Mouse (Mus musculus) frontal cortex, postnatal 25 days (tissue): Measurements from ENCODE around the gene Eif4h.

ENCODE experiments used
- DNase-seq, 2 experiments: peaks; one replicate each; pipeline ENCODE4 v3.0.0; 2022; ENCODE audit warnings: low spot score in 2 of 2

Eif4h gene

DNA sequence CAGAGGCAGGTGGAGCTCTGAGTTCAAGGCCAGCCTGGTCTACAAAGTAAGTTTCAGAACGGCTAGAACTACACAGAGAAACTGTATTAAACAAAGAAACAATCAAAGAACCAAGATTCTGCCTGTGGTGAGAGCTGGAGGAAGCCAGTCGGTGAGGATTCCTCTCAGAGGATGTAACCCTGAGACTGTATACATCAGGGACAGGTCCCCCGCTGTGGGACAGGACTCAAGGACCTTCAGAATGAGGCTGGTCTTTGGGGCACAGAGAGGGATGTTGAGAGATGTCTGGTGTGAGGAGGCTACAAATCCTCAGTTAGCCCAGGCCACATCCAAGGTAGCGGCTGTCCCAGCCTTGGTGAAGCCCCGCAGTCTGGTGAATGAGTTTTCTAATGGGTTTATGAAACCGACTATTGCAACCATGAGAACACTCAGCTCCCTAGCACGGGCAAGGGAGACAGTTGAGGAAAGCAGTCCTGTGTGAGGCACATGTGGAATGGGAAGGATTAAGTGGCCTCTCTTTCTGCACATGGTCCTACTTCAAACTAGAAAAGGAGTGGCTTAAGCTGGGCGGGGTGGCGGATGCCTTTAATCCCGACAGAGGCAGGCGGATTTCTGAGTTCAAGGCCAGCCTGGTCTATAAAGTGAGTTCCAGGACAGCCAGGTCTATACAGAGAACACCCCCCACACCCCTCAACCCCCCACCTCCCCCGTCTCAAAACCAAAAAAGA lies 29.2 kb downstream of the Eif4h start:
- no peak for DNase-seq

- DNase-seq: no peak
Observed at GRCm38 (mm10) chr5:134607121-134607520, 32.2 kb downstream of the Eif4h start.

GRCm38 (mm10) chr5:134606314-134606713 lies 33.0 kb downstream of the Eif4h start:
- no peak for DNase-seq

DNA sequence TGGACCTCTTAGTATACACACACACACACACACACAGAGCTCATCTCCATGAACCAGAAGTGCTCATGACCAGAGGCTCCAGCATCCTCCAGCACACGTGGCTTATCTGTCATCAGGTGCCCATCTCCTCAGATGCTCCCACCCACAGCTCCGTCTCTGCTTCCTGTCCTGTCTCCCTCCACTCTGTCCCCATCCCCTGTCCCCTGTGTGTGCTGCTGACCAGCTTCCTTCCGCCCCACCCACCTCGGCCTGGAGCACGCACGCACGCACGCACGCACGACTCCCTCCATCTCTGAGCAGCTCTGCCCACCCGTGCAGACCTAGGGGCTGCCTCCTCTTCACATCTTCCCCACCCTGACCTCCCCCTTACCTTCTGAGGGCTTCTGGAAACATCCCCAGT lies 34.9 kb downstream of the Eif4h start:
- DNase-seq: no peak

DNA sequence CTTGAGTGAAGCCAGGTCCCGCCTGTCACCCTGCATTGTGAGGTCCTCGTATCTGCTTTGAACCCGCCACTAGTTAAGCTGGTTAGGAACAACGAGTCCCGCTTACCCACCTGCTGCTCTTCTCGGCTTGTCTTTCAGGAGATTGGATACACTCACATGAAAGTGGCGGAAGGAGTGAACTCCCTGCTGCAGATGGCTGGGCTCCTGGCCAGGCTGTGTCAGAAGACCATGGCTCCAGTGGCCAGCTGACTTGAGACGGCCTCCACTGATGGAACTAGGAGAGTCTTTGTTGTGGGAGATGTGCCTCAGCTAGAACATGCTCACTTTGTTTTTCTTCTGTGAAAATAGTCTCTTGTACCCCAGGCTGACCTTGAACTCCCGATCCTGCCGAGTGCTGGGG lies 41.6 kb downstream of the Eif4h start:
- no peak for DNase-seq

GRCm38 (mm10) chr5:134593093-134593492 lies 46.2 kb downstream of the Eif4h start:
- DNase-seq: no peak

DNA sequence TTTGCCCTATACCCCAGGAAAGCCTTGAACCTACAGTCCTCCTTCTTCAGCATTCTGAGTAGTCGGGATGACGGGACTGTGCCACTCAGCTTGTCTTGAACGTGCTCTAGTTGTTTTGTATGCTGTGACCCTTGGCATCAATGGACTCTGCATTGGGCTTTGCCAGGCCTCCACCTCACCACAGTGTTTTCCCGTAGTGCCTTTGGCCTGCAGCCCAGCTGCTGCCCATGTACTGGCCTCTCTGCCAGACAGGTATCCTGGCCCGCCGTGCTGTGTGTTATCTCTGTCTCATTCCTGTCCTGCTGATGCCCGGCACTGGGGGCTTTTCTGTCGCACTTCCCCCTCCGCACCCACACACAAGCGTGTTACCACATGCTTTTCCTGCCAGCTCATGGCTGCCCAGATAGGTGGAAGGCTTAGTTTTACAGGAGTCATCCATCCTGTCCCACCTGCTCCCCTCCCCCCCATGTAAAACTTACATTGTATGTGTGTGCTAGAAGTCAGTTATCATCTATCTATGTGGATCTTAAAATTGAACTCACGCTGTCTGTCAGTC lies 47.2 kb downstream of the Eif4h start:
- no peak for DNase-seq

DNA sequence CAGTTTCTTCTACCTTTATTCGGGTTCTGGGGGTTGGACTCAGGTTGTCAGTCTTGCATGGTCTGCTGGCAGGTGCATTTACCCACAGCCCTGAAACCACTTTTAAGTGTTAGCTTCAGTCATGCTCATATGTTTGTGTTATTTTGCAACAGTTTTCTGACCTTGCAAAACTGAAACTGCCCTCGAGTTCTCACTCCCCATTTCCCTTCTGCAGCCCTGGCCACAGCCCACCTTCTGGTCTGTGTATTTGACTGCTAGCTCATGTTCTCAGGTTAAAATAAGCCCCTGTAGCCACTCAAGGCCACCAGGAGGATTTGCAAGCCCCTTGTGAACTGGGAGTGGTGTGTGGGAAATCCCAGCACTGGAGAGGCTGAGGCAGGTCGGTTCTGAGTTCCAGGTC lies 49.4 kb downstream of the Eif4h start:
- DNase-seq: no peak

DNA sequence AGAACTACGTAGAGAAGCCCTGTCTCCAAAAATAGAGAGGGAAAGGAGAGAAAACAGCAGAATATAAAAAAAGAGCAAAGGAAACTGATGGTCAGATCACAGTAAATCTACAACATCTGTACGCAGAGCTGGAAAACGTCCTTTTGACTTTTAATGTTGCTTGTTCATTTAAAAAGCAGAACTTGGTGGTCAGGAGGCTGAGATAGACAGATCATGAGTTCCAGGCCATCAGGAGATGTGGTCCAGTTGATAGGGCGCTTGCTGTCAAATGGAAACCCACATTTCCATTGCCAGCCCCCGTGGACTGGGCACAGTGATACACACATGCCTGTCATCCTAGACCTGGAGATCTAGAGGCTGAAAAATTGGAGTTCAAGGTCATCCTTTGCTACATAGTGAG lies 54.5 kb downstream of the Eif4h start:
- no peak for DNase-seq

DNA sequence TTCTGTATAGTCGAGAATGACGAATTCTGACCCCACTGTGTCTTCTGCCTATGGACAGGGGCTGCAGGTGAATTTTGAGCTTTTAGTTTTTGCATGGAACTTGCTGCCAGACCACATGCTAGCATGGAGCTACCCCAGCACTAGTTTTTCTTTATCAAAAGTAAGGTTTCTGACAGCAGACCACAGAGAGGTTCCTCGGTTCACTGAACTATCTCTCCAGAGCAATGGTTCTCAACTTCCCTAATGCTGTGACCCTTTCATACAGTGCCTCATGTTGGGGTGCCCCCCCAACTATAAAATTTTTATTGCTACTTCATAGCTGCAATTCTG lies 55.4 kb downstream of the Eif4h start:
- DNase-seq: no peak

GRCm38 (mm10) chr5:134583006-134583883 lies 56.0 kb downstream of the Eif4h start:
- no peak for DNase-seq

GRCm38 (mm10) chr5:134582221-134582907 lies 56.9 kb downstream of the Eif4h start:
- DNase-seq: peak; percentile 97 to 98

GRCm38 (mm10) chr5:134581146-134581545 lies 58.1 kb downstream of the Eif4h start, which contains the start of gene Rfc2:
Gene Rfc2 (plus strand): TSS chr5:134581366.
- no peak for DNase-seq

GRCm38 (mm10) chr5:134579135-134579534 lies 60.2 kb downstream of the Eif4h start:
- DNase-seq: no peak

GRCm38 (mm10) chr5:134577534-134577933 lies 61.8 kb downstream of the Eif4h start:
- DNase-seq: no peak

DNA sequence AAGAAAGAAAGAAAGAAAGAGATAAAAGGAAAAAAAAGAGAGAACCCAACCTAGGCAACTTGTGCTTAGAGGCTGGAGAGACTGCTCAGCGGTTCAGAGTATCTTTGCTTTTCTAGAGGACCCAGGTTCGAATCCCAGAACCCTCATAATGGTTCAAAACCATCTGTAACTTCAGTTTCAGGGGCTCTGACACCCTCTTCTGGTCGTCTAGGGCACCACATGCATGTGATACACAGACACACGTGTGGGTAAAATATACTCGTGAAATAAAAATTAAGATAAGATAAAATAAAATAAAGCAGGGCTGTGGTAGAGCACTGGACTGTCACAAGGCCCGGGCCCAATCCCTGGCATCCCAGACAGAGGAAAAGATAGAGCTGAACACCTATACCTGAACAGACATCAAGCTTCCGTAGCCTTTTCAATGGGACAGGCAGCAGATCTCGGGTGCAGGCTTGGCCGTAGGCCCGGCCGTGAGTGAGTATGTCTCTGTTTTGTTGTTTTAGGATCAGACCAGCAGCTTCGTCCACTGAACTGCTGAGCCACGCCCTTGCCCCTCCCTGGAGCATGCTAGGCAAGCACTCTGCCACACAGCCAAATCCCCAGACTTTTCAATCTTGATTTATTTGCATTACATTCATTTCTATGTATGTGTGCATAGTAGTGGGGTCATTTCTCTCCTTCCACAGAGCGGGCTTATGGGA lies 62.6 kb downstream of the Eif4h start:
- no peak for DNase-seq

GRCm38 (mm10) chr5:134575833-134576232 lies 63.5 kb downstream of the Eif4h start:
- DNase-seq: no peak

DNA sequence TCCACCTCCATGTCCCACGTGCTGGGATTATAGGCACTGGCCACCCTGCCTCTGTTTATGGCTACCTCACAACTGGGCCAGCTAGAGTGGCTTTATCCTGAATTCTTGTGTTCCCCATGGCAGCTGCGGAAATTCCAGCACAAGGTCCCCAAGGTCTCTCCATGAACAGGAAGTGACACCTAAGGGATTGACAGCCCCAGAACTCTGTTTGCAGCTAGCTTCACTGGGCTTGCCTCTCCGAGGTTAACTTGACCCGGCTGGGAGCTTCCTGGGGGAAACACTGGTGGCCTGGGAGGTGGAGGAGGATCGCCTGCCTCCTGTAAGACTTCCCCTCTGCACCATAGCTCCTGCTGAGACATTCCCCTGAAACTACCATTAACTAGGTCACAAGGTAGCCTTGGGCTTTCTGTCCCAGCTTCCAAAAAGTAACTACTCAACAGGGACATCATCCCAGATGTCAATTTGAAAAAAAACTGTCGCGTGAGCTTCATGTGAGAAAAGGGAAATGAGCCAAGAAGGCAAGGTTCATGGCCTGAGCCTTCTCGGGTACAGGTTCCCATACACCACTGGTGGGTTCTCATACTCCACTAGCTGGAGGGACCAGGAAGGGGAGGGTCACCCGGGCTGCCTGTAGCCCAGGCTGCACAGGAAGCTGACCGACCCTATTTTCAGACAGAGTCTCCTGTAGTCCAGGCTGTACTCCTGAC lies 66.6 kb downstream of the Eif4h start:
- DNase-seq: no peak

- DNase-seq: no peak
Observed at GRCm38 (mm10) chr5:134571730-134572507, 67.4 kb downstream of the Eif4h start.
